Mouse (Mus musculus) E14TG2a.4 (cell line): Measurements from ENCODE around the gene Jun.

Source experiments
- CTCF ChIP-seq: conservative IDR thresholded peaks from 2 replicates; pipeline ENCODE4 v1.5.1; 2014; ENCODE audit warnings: low read length
- NANOG ChIP-seq: IDR thresholded peaks from 2 replicates; pipeline ENCODE4 v1.6.1; 2014; ENCODE audit warnings: borderline replicate concordance, low read length, mixed read lengths
- POU5F1 ChIP-seq: IDR thresholded peaks from 2 replicates; pipeline ENCODE4 v1.6.1; 2014; ENCODE audit warnings: low read length, borderline replicate concordance

GRCm38 (mm10) chr4:95057264-95057663 lies 5.2 kb upstream of the Jun start:
- TF ChIP-seq POU5F1 (no peak), CTCF (no peak), NANOG (no peak)
